Mouse (Mus musculus): ENCODE data around the gene Itprid2.

Gene Itprid2

GRCm38 (mm10) chr2:79651701-79652100, 16.5 kb downstream of the Itprid2 start:
- peak; percentile 58 to 78 for DNase-seq

- DNase-seq = no peak
Measured at GRCm38 (mm10) chr2:79652502-79652901, 17.4 kb downstream of the Itprid2 start.

GRCm38 (mm10) chr2:79653093-79653808, 18.1 kb downstream of the Itprid2 start:
- DNase-seq = peak in 1 of 2 experiments; percentile 26

- no peak for DNase-seq
Measured at GRCm38 (mm10) chr2:79653809-79654164, 18.6 kb downstream of the Itprid2 start.

GRCm38 (mm10) chr2:79657062-79657461, 21.9 kb downstream of the Itprid2 start:
- DNase-seq = no peak

- DNase-seq = peak; percentile 79 to 87
Measured at GRCm38 (mm10) chr2:79660417-79661185, 25.4 kb downstream of the Itprid2 start.

GRCm38 (mm10) chr2:79661486-79662104, 26.4 kb downstream of the Itprid2 start:
- DNase-seq = no peak

GRCm38 (mm10) chr2:79664532-79665286, 29.6 kb downstream of the Itprid2 start:
- DNase-seq = peak; percentile 58 to 66

GRCm38 (mm10) chr2:79665492-79665891, 30.3 kb downstream of the Itprid2 start:
- DNase-seq = no peak

GRCm38 (mm10) chr2:79675266-79675665, 40.1 kb downstream of the Itprid2 start:
- no peak for DNase-seq

GRCm38 (mm10) chr2:79677663-79678257, 42.6 kb downstream of the Itprid2 start:
- no peak for DNase-seq

GRCm38 (mm10) chr2:79681672-79682071, 46.5 kb downstream of the Itprid2 start:
- DNase-seq = no peak

GRCm38 (mm10) chr2:79683258-79683657, 48.1 kb downstream of the Itprid2 start:
- DNase-seq = no peak

GRCm38 (mm10) chr2:79690838-79691237, 55.7 kb downstream of the Itprid2 start:
- DNase-seq = no peak

GRCm38 (mm10) chr2:79695190-79695589, 60.0 kb downstream of the Itprid2 start:
- DNase-seq = no peak

GRCm38 (mm10) chr2:79695939-79696338, 60.8 kb downstream of the Itprid2 start:
- DNase-seq = no peak

- no peak for DNase-seq
Measured at GRCm38 (mm10) chr2:79696478-79697230, 61.5 kb downstream of the Itprid2 start.

GRCm38 (mm10) chr2:79698166-79698565, 63.0 kb downstream of the Itprid2 start:
- no peak for DNase-seq

GRCm38 (mm10) chr2:79704773-79705172, 69.6 kb downstream of the Itprid2 start:
- DNase-seq = no peak

GRCm38 (mm10) chr2:79707575-79707974, 72.4 kb downstream of the Itprid2 start, which contains the start of gene Ppp1r1c:
Gene Ppp1r1c, plus strand, starts transcription at chr2:79707780.
- no peak for DNase-seq

- DNase-seq = no peak
Measured at GRCm38 (mm10) chr2:79713662-79714091, 78.5 kb downstream of the Itprid2 start.

GRCm38 (mm10) chr2:79714745-79715144, 79.6 kb downstream of the Itprid2 start:
- DNase-seq = no peak

All from kidney, adult 8-10 months (tissue).